Mouse (Mus musculus): ENCODE measurements at regions not wholly inside any gene's neighbourhood (a gene's known extent, or its start where the extent isn't known, plus 50 kb on each side); places are given as distances from the start of the nearest gene placed in this dataset.

- Histone ChIP-seq H3K4me1 (replicated peaks; ENCODE audit: control insufficient read depth, insufficient read depth, low read length) (no peaks in the 10 kb centered on the region), H3K9ac (ENCODE audit: low read depth, low read length) (no peak overlapping the region), H3K4me3 (ENCODE audit: low read depth, low read length) (no peak overlapping the region), H3K4me2 (no peak overlapping the region), H3K27ac (ENCODE audit: low read depth, low read length) (no peak overlapping the region), H3K36me3 (ENCODE audit: control insufficient read depth, insufficient read depth, low read length) (no peaks in the 10 kb centered on the region), H3K9me3 (ENCODE audit: control insufficient read depth, low read length) (no peaks in the 10 kb centered on the region), H3K27me3 (replicated peaks; ENCODE audit: control insufficient read depth, insufficient read depth, low read length) (no peaks in the 10 kb centered on the region)
- 81% methylated on average over 5 of the region's 5 CpGs for WGBS
- ATAC-seq (replicated peaks; ENCODE audit: low FRiP score) (no peak), DNase-seq (ENCODE audit: low spot score) (no peak)
Measured at GRCm38 (mm10) chr13:118441322-118442064, 54.4 kb upstream of the Mrps30 start.

Measured in liver, embryonic 11.5 days (tissue).